ENCODE assay signal across 8 mouse cellular contexts in the genomic region with DNA sequence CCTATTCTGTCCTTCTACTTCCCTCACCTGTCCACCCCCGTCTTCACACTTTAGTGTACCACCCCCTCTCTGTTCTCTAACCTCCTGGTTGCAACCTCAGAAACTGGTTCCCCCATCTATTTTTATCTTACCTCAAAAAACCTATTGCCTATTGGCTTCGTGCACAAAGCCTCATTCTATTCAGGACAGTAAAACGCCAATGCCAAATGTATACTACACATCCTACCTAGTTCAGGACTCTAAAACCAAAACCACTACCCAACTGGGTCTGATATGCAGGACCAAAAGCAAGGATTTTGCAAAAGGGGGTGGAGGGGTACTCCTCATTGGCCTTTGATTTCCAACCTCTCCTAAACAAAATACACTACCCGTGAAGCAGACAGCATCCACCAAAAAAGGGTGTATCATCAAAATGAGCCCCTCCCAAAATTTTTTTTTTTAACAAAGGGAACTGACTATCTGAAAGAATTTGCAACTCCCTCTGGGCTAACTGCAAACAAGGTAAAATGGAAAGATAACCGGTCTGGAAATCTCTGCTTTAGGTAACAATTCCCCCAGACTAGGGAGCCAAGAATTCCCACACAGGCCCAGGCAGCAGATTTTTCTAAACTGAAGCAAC. TPM values are rescaled to one million over a fixed set of nuclear protein-coding genes. Genes with fewer than 3 reads are reported as not detected.
A peak's percentile ranks its signal among the peaks of the same experiment; 100 is the strongest.
DNase-seq lines count a peak whose midpoint lies in the region; ATAC-seq and TF ChIP-seq lines count a peak whose summit lies in the region.

No protein-coding gene starts in this region.

- H3K36me3 ChIP-seq in forebrain, embryonic 12.5 days (replicated peaks), result peaks cover 6% of the 10 kb centered on the region
- peaks cover 14% of the 10 kb centered on the region for H3K36me3 ChIP-seq in liver, embryonic 13.5 days

- peak overlapping the region; percentile 92 for H3K4me2 ChIP-seq in forebrain, embryonic 12.5 days
- peak overlapping the region; percentile 91 for H3K4me2 ChIP-seq in liver, embryonic 13.5 days

- ATAC-seq in forebrain, embryonic 12.5 days (ENCODE audit: low FRiP score), result no peak
- ATAC-seq in liver, embryonic 13.5 days (ENCODE audit: low read depth), result no peak

- H3K27me3 ChIP-seq in forebrain, embryonic 12.5 days, result no peaks in the 10 kb centered on the region
- H3K27me3 ChIP-seq in liver, embryonic 13.5 days, result no peaks in the 10 kb centered on the region

- H3K4me3 ChIP-seq in gastrocnemius, adult 2 months, result peak overlapping the region; percentile 89
- H3K4me3 ChIP-seq in forebrain, embryonic 12.5 days (replicated peaks), result peak overlapping the region; percentile 90
- peak overlapping the region; percentile 74 for H3K4me3 ChIP-seq in liver, embryonic 13.5 days (replicated peaks)

- intact Hi-C loops in gastrocnemius, adult 2 months (cut with DNase I), result loop anchor here (5.0 kb wide), 1 partner anchor 274 kb away; the partner anchor contains the start of gene Bsdc1
- intact Hi-C loops in gastrocnemius, postnatal 36 days (cut with DNase I), result no loop called here

- TF ChIP-seq CTCF in gastrocnemius, adult 2 months (IDR thresholded peaks at IDR 0.05), result no peak

- H3K9me3 ChIP-seq in forebrain, embryonic 12.5 days, result no peaks in the 10 kb centered on the region
- no peaks in the 10 kb centered on the region for H3K9me3 ChIP-seq in liver, embryonic 13.5 days (replicated peaks)

- H3K9ac ChIP-seq in forebrain, embryonic 12.5 days, result peak overlapping the region; percentile 93
- peak overlapping the region; percentile 88 for H3K9ac ChIP-seq in liver, embryonic 13.5 days

- H3K4me1 ChIP-seq in forebrain, embryonic 12.5 days, result peaks cover 25% of the 10 kb centered on the region
- peaks cover 35% of the 10 kb centered on the region for H3K4me1 ChIP-seq in liver, embryonic 13.5 days (replicated peaks)

- 44% methylated on average over 5 of the region's 5 CpGs for WGBS in forebrain, embryonic 12.5 days
- 41% methylated on average over 5 of the region's 5 CpGs for WGBS in liver, embryonic 13.5 days (ENCODE audit: insufficient replicate concordance)

- H3K27ac ChIP-seq in gastrocnemius, adult 2 months, result peak overlapping the region; percentile 97
- H3K27ac ChIP-seq in forebrain, embryonic 12.5 days, result peak overlapping the region; percentile 91; the same call in 1 of the 2 replicates
- peak overlapping the region; percentile 88 for H3K27ac ChIP-seq in liver, embryonic 13.5 days

- no peak for DNase-seq in gastrocnemius, adult 2 months
- DNase-seq in gastrocnemius, postnatal 36 days, result no peak
- peak; percentile 61 for DNase-seq in A20 (ENCODE audit: low read depth, low spot score)
- DNase-seq in liver, embryonic 13.5 days, result no peak
- no peak for DNase-seq in urinary bladder, postnatal 36 days (ENCODE audit: low spot score in 2 of 2)
- no peak for DNase-seq in ovary, adult 18-20 months (ENCODE audit: low spot score)
- DNase-seq in adrenal gland, adult 18-20 months (ENCODE audit: low spot score in 2 of 2), result no peak

RNA-seq across cellular contexts. Expression of gene S100pbp, which starts 1.4 kb away (rescaled TPM):
- total RNA-seq in gastrocnemius, adult 2 months (2021), result 1 to 10 TPM; 4.7 to 4.9 TPM
- 1 to 10 TPM; 3.3 to 5.1 TPM for total RNA-seq in gastrocnemius, postnatal 36 days (2021)
- polyA plus RNA-seq in forebrain, embryonic 12.5 days (2016; fragmentation: Nextera tagmentation; extraction: Ambion mirVana), result 26.2 and 31.6 TPM in 2 replicates
- 5.8 and 7.4 TPM in 2 replicates for polyA plus RNA-seq in liver, embryonic 13.5 days (2015; fragmentation: Nextera tagmentation; extraction: Ambion mirVana)
- total RNA-seq in adrenal gland, adult 18-20 months (2021), result 10 to 100 TPM; 17.6 to 19.9 TPM

RNA-seq across cellular contexts. Expression of gene Yars, which starts 1.4 kb away (rescaled TPM):
- total RNA-seq in gastrocnemius, adult 2 months (2021), result 10 to 100 TPM; 39.8 to 43.0 TPM
- total RNA-seq in gastrocnemius, postnatal 36 days (2021), result 10 to 100 TPM; 38.0 to 39.8 TPM
- polyA plus RNA-seq in forebrain, embryonic 12.5 days (2016; fragmentation: Nextera tagmentation; extraction: Ambion mirVana), result 103 TPM in 2 replicates
- 69.9 and 78.8 TPM in 2 replicates for polyA plus RNA-seq in liver, embryonic 13.5 days (2015; fragmentation: Nextera tagmentation; extraction: Ambion mirVana)
- 10 to 100 TPM; 77.3 to 77.4 TPM for total RNA-seq in adrenal gland, adult 18-20 months (2021)

RNA-seq across cellular contexts. Expression of gene Fndc5, which starts 51.4 kb away (rescaled TPM):
- 100 to 1,000 TPM in 1 of 2 experiments, 10 to 100 TPM in 1; 52.1 to 132 TPM for total RNA-seq in gastrocnemius, adult 2 months (2021)
- total RNA-seq in gastrocnemius, postnatal 36 days (2021), result 10 to 100 TPM; 68.2 to 86.2 TPM
- polyA plus RNA-seq in forebrain, embryonic 12.5 days (2016; fragmentation: Nextera tagmentation; extraction: Ambion mirVana), result 0.86 and 1.1 TPM in 2 replicates
- 1.1 TPM in 2 replicates for polyA plus RNA-seq in liver, embryonic 13.5 days (2015; fragmentation: Nextera tagmentation; extraction: Ambion mirVana)
- total RNA-seq in adrenal gland, adult 18-20 months (2021), result 1 to 10 TPM; 2.1 to 6.3 TPM

Comparison
In these comparisons a context has a peak if more than half of its experiments do, and no peak if none do; other contexts are left out.
1. RNA of gene Fndc5, which starts 51.4 kb away (total RNA-seq): 52.1 to 132 TPM in gastrocnemius, adult 2 months and 68.2 to 86.2 TPM in gastrocnemius, postnatal 36 days; 2.1 to 6.3 TPM in adrenal gland, adult 18-20 months; every median in the first group is over 4 times any median in the second.
2. Peak in every context shown above with its lines, with median percentiles within 50 percentile points of each other: H3K27ac ChIP-seq and H3K4me3 ChIP-seq.